Mouse (Mus musculus) E14TG2a.4 (cell line): ENCODE results near the gene Ccer2.

Source experiments
- CTCF ChIP-seq: conservative IDR thresholded peaks from 2 replicates; pipeline ENCODE4 v1.5.1; 2014; ENCODE audit warnings: low read length
- POU5F1 ChIP-seq: IDR thresholded peaks from 2 replicates; pipeline ENCODE4 v1.6.1; 2014; ENCODE audit warnings: low read length, borderline replicate concordance

DNA sequence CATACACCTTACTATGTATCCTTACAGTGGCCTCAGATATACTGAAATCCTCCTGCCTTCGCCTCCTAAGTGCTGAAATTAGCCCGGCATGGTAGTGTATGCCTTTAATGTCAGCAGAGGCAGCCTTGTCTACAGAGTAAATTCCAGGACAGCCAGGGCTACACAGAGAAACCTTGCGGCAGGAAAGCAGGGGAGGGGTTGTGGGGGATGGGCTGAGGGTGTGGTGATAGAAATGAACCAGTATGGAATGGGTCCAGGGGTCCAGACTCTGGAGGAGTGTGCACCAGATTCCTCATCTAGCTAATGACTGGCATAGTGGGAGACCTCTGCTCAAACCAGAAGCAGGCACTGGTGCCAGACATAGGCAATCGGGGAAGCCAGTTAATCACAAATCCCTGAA lies 36.8 kb upstream of the Ccer2 start:
- TF ChIP-seq CTCF, result no peak
- no peak for TF ChIP-seq POU5F1
